Mouse (Mus musculus): ENCODE measurements at regions not wholly inside any gene's neighbourhood (a gene's known extent, or its start where the extent isn't known, plus 50 kb on each side); places are given as distances from the start of the nearest gene placed in this dataset.

DNA sequence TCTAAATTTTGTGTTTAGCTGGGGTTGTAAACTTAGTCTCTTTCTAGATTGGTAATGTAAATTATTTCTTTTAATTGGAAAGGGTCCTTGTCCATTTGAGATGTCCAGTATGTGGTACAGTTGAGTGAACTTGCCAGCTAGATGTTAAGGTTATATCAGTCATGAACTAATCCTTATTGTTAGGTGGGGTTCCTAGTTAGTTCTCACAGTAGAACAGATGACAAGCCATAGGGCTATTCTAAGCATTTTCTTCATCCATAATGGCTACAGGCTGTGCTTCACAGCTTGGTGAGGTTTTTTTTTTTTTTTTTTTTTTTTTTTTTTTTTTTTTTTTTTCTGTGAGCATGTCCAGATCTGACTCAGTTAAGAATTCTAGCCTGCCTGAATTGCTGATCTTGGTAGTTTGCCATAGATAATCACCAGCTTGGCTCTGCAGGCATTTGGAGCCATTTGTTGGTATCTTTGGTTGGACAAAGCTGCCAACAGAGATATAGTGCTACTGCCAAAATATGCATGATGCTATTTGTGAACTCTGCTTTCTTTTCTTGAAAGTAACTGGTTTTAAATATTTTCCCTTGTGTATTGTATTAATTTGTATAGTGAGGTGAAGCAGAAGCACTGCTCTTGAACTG is 669.2 kb downstream of the 4931400O07Rik start:
- peak; percentile 58 to 63 for DNase-seq

All from cerebellum, postnatal 10 days (tissue).